In genomic region chr19:7275131-7275789, GRCm38 (mm10) we compare ENCODE assay signal across 8 mouse cellular contexts. TPM values are rescaled to one million over a fixed set of nuclear protein-coding genes. Genes with fewer than 3 reads are reported as not detected.
DNase-seq lines count a peak whose midpoint lies in the region; ATAC-seq and TF ChIP-seq lines count a peak whose summit lies in the region.

No protein-coding gene starts in this region.

- TF ChIP-seq CTCF in kidney, postnatal 0 days (IDR thresholded peaks at IDR 0.05; ENCODE audit: low read depth), result no peak
- no peak for TF ChIP-seq CTCF in kidney, adult 2 months (conservative IDR thresholded peaks at IDR 0.05; ENCODE audit: insufficient read depth, insufficient read length, low read depth, low read length)

- 42% methylated on average over 7 of the region's 7 CpGs for WGBS in kidney, postnatal 0 days
- 35% methylated on average over 7 of the region's 7 CpGs for WGBS in kidney, adult 2 months
- WGBS in forebrain, embryonic 12.5 days, result 58% methylated on average over 7 of the region's 7 CpGs
- WGBS in midbrain, embryonic 14.5 days, result 57% methylated on average over 7 of the region's 7 CpGs

- no peak for DNase-seq in kidney, postnatal 0 days (ENCODE audit: low spot score)
- no peak for DNase-seq in kidney, adult 2 months
- DNase-seq in adrenal gland, postnatal 36 days, result peak; percentile 65 to 70
- DNase-seq in midbrain, embryonic 14.5 days, result no peak
- no peak for DNase-seq in thymus, postnatal 10 days (ENCODE audit: low spot score in 2 of 2)
- no peak for DNase-seq in lung, postnatal 25 days (ENCODE audit: low spot score)
- DNase-seq in urinary bladder, postnatal 10 days (ENCODE audit: low spot score), result no peak

- peaks cover 27% of the 10 kb centered on the region; the same call in 1 of the 2 replicates for H3K36me3 ChIP-seq in kidney, postnatal 0 days (ENCODE audit: insufficient read depth, low read length)
- H3K36me3 ChIP-seq in kidney, adult 2 months (ENCODE audit: control insufficient read depth, insufficient read depth, low read length), result no peaks in the 10 kb centered on the region
- peaks cover 90% of the 10 kb centered on the region for H3K36me3 ChIP-seq in forebrain, embryonic 12.5 days (replicated peaks)
- H3K36me3 ChIP-seq in midbrain, embryonic 14.5 days (ENCODE audit: control insufficient read depth, insufficient read depth, low read length), result peaks cover 84% of the 10 kb centered on the region

- TF ChIP-seq POLR2A in kidney, adult 2 months (IDR thresholded peaks at IDR 0.05; ENCODE audit: low read depth, low read length), result no peak

- H3K4me1 ChIP-seq in kidney, postnatal 0 days (replicated peaks; ENCODE audit: insufficient read depth, low read length), result no peaks in the 10 kb centered on the region; the same call in 1 of the 2 replicates
- no peaks in the 10 kb centered on the region for H3K4me1 ChIP-seq in kidney, adult 2 months (ENCODE audit: control insufficient read depth, insufficient read depth, low read length)
- peaks cover 64% of the 10 kb centered on the region for H3K4me1 ChIP-seq in forebrain, embryonic 12.5 days
- H3K4me1 ChIP-seq in midbrain, embryonic 14.5 days (ENCODE audit: control insufficient read depth, insufficient read depth, low read length), result peaks cover 25% of the 10 kb centered on the region

- 0 out of 2 replicates have a peak overlapping the region, but pooled peaks have one; percentile 15 for H3K27ac ChIP-seq in kidney, postnatal 0 days
- no peak overlapping the region for H3K27ac ChIP-seq in kidney, adult 2 months (ENCODE audit: insufficient read depth, low read depth, low read length)
- H3K27ac ChIP-seq in forebrain, embryonic 12.5 days, result peak overlapping the region; percentile 83
- H3K27ac ChIP-seq in midbrain, embryonic 14.5 days (replicated peaks; ENCODE audit: low read depth, low read length), result peak overlapping the region; percentile 79

- H3K9ac ChIP-seq in kidney, postnatal 0 days (ENCODE audit: low read depth, low read length), result 0 out of 2 replicates have a peak overlapping the region, but pooled peaks have one; percentile 3
- H3K9ac ChIP-seq in forebrain, embryonic 12.5 days, result no peak overlapping the region
- H3K9ac ChIP-seq in midbrain, embryonic 14.5 days (replicated peaks; ENCODE audit: low read length), result 0 out of 2 replicates have a peak overlapping the region, but pooled peaks have one; percentile 20

- H3K4me3 ChIP-seq in kidney, postnatal 0 days (replicated peaks; ENCODE audit: low read depth, low read length), result no peak overlapping the region
- no peak overlapping the region for H3K4me3 ChIP-seq in kidney, adult 2 months (ENCODE audit: insufficient read depth, low read depth, low read length)
- no peak overlapping the region for H3K4me3 ChIP-seq in forebrain, embryonic 12.5 days (replicated peaks)
- no peak overlapping the region for H3K4me3 ChIP-seq in midbrain, embryonic 14.5 days (replicated peaks; ENCODE audit: low read depth, low read length)

- H3K9me3 ChIP-seq in kidney, postnatal 0 days (replicated peaks; ENCODE audit: low read length), result no peaks in the 10 kb centered on the region
- H3K9me3 ChIP-seq in forebrain, embryonic 12.5 days, result no peaks in the 10 kb centered on the region
- H3K9me3 ChIP-seq in midbrain, embryonic 14.5 days (ENCODE audit: control insufficient read depth, low read length), result no peaks in the 10 kb centered on the region

- no peak overlapping the region for H3K4me2 ChIP-seq in kidney, postnatal 0 days (ENCODE audit: low read length)
- no peak overlapping the region for H3K4me2 ChIP-seq in forebrain, embryonic 12.5 days
- no peak overlapping the region for H3K4me2 ChIP-seq in midbrain, embryonic 14.5 days (ENCODE audit: low read length)

- ATAC-seq in kidney, postnatal 0 days (replicated peaks; ENCODE audit: low FRiP score, low read depth), result no peak
- no peak for ATAC-seq in forebrain, embryonic 12.5 days (ENCODE audit: low FRiP score)
- no peak for ATAC-seq in midbrain, embryonic 14.5 days (ENCODE audit: low FRiP score, low TSS enrichment)

- no peaks in the 10 kb centered on the region for H3K27me3 ChIP-seq in kidney, postnatal 0 days (ENCODE audit: insufficient read depth, low read length)
- no peaks in the 10 kb centered on the region for H3K27me3 ChIP-seq in kidney, adult 2 months (replicated peaks; ENCODE audit: control insufficient read depth, insufficient read depth, low read length)
- no peaks in the 10 kb centered on the region for H3K27me3 ChIP-seq in forebrain, embryonic 12.5 days
- H3K27me3 ChIP-seq in midbrain, embryonic 14.5 days (ENCODE audit: control insufficient read depth, insufficient read depth, low read length), result no peaks in the 10 kb centered on the region

RNA-seq across cellular contexts. Expression of gene Rcor2, which starts 8.1 kb away (rescaled TPM):
- polyA plus RNA-seq in kidney, postnatal 0 days (2015; fragmentation: Nextera tagmentation; extraction: Ambion mirVana), result 4.9 and 6.3 TPM in 2 replicates
- polyA plus RNA-seq in kidney, adult 2 months (2012; rRNA removed), result 1.5 and 1.8 TPM in 2 replicates
- total RNA-seq in adrenal gland, postnatal 36 days (2021), result 1 to 10 TPM; 2.0 to 4.4 TPM
- 88.6 and 89.4 TPM in 2 replicates for polyA plus RNA-seq in forebrain, embryonic 12.5 days (2016; fragmentation: Nextera tagmentation; extraction: Ambion mirVana)
- polyA plus RNA-seq in midbrain, embryonic 14.5 days (2014; fragmentation: Nextera tagmentation; extraction: Ambion mirVana), result 23.1 and 26.6 TPM in 2 replicates

RNA-seq across cellular contexts. Expression of gene Naa40, which starts 34.3 kb away (rescaled TPM):
- polyA plus RNA-seq in kidney, postnatal 0 days (2015; fragmentation: Nextera tagmentation; extraction: Ambion mirVana), result 47.3 and 55.8 TPM in 2 replicates
- 23.7 and 26.2 TPM in 2 replicates for polyA plus RNA-seq in kidney, adult 2 months (2012; rRNA removed)
- 10 to 100 TPM; 18.6 to 25.6 TPM for total RNA-seq in adrenal gland, postnatal 36 days (2021)
- polyA plus RNA-seq in forebrain, embryonic 12.5 days (2016; fragmentation: Nextera tagmentation; extraction: Ambion mirVana), result 90.0 and 92.2 TPM in 2 replicates
- 68.6 and 77.8 TPM in 2 replicates for polyA plus RNA-seq in midbrain, embryonic 14.5 days (2014; fragmentation: Nextera tagmentation; extraction: Ambion mirVana)

RNA-seq across cellular contexts. Expression of gene Cox8a, which starts 57.8 kb away (rescaled TPM):
- 2,325 and 2,471 TPM in 2 replicates for polyA plus RNA-seq in kidney, postnatal 0 days (2015; fragmentation: Nextera tagmentation; extraction: Ambion mirVana)
- polyA plus RNA-seq in kidney, adult 2 months (2012; rRNA removed), result 3,607 and 3,750 TPM in 2 replicates
- 1,000 to 10,000 TPM; 1,022 to 1,091 TPM for total RNA-seq in adrenal gland, postnatal 36 days (2021)
- 781 and 789 TPM in 2 replicates for polyA plus RNA-seq in forebrain, embryonic 12.5 days (2016; fragmentation: Nextera tagmentation; extraction: Ambion mirVana)
- 921 and 1,195 TPM in 2 replicates for polyA plus RNA-seq in midbrain, embryonic 14.5 days (2014; fragmentation: Nextera tagmentation; extraction: Ambion mirVana)

Comparison
In these comparisons a context has a peak if more than half of its experiments do, and no peak if none do; other contexts are left out.
1. DNase-seq: peak in adrenal gland, postnatal 36 days (2 of 2); none in kidney, postnatal 0 days (single experiment), kidney, adult 2 months (single experiment), midbrain, embryonic 14.5 days (single experiment), thymus, postnatal 10 days (0 of 2), lung, postnatal 25 days (single experiment) and urinary bladder, postnatal 10 days (single experiment).